Mouse (Mus musculus) hindbrain, embryonic 15.5 days (tissue): ENCODE results near the gene Plxna4. TPM values are rescaled to one million over a fixed set of nuclear protein-coding genes. Genes with fewer than 3 reads are reported as not detected.

ENCODE experiments used
- ATAC-seq: fragments of 200-750 bp; cut with Nextera tagmentation; 2 replicates; pipeline ENCODE4 v1.8.0; 2017; ENCODE audit warnings: low read depth, moderate number of reproducible peaks, moderate TSS enrichment; ENCODE audit not compliant: low FRiP score
- H3K27ac ChIP-seq: fragments of 300-500 bp; sonication (generic); replicated peaks from 2 replicates; pipeline ENCODE4 v1.5.1; 2015; ENCODE audit warnings: mild to moderate bottlenecking, inconsistent platforms
- H3K27me3 ChIP-seq: fragments of 300-500 bp; sonication (generic); 2 replicates; pipeline ENCODE4 v1.6.1; 2015; ENCODE audit warnings: control low read depth, inconsistent platforms
- H3K36me3 ChIP-seq: fragments of 300-500 bp; sonication (generic); 2 replicates; pipeline ENCODE4 v1.6.1; 2015; ENCODE audit warnings: control low read depth, inconsistent platforms
- H3K4me1 ChIP-seq: fragments of 300-500 bp; sonication (generic); replicated peaks from 2 replicates; pipeline ENCODE4 v1.6.1; 2015; ENCODE audit warnings: control low read depth, inconsistent platforms
- H3K4me2 ChIP-seq: fragments of 300-500 bp; sonication (generic); 2 replicates; pipeline ENCODE4 v1.6.1; 2015; ENCODE audit warnings: moderate library complexity, mild to moderate bottlenecking, inconsistent platforms
- H3K4me3 ChIP-seq: fragments of 300-500 bp; sonication (generic); 2 replicates; pipeline ENCODE4 v1.5.1; 2015; ENCODE audit warnings: mild to moderate bottlenecking, inconsistent platforms
- H3K9ac ChIP-seq: fragments of 300-500 bp; sonication (generic); 2 replicates; pipeline ENCODE4 v1.6.1; 2015; ENCODE audit warnings: inconsistent platforms
- H3K9me3 ChIP-seq: fragments of 300-500 bp; sonication (generic); 2 replicates; pipeline ENCODE4 v1.6.1; 2016; ENCODE audit warnings: control low read depth, inconsistent platforms
- WGBS: fragments of 180-500 bp; shearing (Covaris S2); methylation state at CpG from one replicate; pipeline ENCODE4 v1.1.7; 2015; 5-methylcytosine and 5-hydroxymethylcytosine counted together
- polyA plus RNA-seq: library from polyadenylated mRNA; unstranded; fragments of >200 nt; fragmentation: Nextera tagmentation; extraction: Ambion mirVana; gene quantifications from 2 replicates; pipeline ENCODE4 v1.2.1, GENCODE M21; 2015

The Plxna4 gene
- polyA plus RNA-seq, 1 experiment from 2014 or later, result 17.1 TPM

DNA sequence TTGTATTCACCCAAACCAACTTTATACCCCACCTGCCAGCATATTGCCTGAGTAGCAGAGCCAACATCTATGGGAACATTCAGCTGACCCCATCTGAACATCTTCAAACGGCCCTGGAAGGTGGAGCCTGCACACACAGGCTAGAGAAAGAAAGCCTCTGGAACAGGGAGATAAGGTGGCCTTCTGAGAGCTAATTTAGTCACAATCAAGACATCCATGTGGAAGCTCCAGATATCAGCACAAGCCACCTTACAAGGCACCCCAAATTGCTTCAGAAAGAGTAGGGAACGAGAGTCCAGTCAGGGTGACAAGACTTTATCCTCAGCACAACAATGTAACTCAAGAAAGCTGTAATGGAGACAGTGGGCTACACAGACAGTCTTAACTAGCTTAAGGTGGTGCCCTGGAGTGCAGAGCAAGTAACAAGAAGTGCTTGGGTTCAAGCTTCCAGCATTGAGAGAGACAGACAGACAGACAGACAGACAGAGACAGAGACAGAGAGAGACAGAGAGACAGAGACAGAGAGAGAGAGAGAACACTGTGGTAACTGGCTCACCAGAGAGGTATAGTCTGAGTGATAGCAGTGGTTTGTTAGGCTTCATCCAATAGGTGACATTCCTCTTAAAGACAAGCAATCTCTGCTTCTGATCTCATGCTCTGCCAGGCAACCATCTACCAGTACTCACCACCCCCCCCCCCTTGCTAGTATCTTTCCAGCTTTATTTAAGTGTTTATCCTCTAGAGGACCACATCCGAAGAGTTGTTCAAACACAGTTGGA lies 53.8 kb downstream of the Plxna4 start:
- H3K36me3 ChIP-seq, result no peaks in the 10 kb centered on the region
- peaks cover 8% of the 10 kb centered on the region; the same call in 1 of the 2 replicates for H3K4me1 ChIP-seq
- H3K9ac ChIP-seq, result no peak overlapping the region
- no peak overlapping the region for H3K4me2 ChIP-seq
- no peak overlapping the region for H3K27ac ChIP-seq
- no peak for ATAC-seq
- H3K9me3 ChIP-seq, result no peaks in the 10 kb centered on the region
- WGBS, result 76% methylated on average over 3 of the region's 3 CpGs
- H3K4me3 ChIP-seq, result no peak overlapping the region
- no peaks in the 10 kb centered on the region for H3K27me3 ChIP-seq

DNA sequence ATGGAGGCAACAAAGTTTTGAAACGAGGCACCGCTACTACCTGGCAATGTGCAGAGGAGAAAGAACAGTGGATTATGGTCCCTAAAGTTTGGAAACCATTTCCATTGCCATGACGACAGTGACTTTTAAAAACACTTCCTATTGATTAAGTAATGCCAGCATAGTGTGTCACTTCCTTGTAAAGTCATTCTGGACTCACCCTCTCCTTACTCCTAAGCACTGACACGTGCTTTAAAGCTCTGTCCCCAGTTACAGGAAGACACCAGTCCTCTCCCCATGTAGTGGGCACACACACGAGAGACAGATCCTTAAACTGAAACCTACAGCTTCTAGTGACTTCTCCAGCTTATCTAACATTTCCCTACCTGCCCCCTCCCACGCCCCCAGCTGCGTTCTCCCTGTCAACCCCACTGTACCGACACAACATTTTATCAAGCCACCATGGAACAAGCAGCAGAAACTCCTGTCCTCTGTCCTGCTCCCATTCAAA lies 59.9 kb downstream of the Plxna4 start:
- no peaks in the 10 kb centered on the region for H3K9me3 ChIP-seq
- H3K4me3 ChIP-seq, result no peak overlapping the region
- ATAC-seq, result no peak
- H3K36me3 ChIP-seq, result no peaks in the 10 kb centered on the region
- WGBS, result 84% methylated on average over 8 of the region's 8 CpGs
- no peaks in the 10 kb centered on the region for H3K27me3 ChIP-seq
- no peak overlapping the region for H3K27ac ChIP-seq
- no peaks in the 10 kb centered on the region for H3K4me1 ChIP-seq
- no peak overlapping the region for H3K9ac ChIP-seq
- H3K4me2 ChIP-seq, result no peak overlapping the region

- no peak for ATAC-seq
- WGBS, result 77% methylated on average over 7 of the region's 7 CpGs
- no peak overlapping the region for H3K9ac ChIP-seq
- H3K27ac ChIP-seq, result no peak overlapping the region
- no peaks in the 10 kb centered on the region for H3K27me3 ChIP-seq
- H3K4me3 ChIP-seq, result no peak overlapping the region
- no peaks in the 10 kb centered on the region for H3K9me3 ChIP-seq
- H3K4me1 ChIP-seq, result no peaks in the 10 kb centered on the region
- no peaks in the 10 kb centered on the region for H3K36me3 ChIP-seq
- H3K4me2 ChIP-seq, result no peak overlapping the region
Measured at GRCm38 (mm10) chr6:32527518-32527917, 60.5 kb downstream of the Plxna4 start.

DNA sequence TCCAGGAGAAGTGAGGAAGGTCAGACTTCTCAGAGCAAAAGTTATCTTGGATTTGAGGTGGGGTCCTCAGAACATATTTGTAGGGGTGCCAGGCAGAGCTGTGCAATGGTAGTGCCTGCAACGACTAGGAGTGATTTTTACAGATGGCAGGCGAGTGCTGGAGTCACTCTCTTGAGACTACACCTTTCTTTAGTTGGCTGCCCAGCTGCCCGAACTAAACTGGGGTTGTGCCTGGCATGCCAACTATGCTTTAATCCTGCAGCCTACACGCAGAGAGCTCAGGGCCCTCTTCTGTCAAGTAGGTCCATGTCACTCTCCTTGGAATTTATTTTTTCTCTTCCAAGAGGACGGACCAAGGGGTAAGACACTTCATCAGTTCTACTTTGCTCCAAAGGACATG lies 61.2 kb downstream of the Plxna4 start:
- WGBS, result 75% methylated on average over 5 of the region's 5 CpGs
- Histone ChIP-seq H3K27ac (no peak overlapping the region), H3K9ac (no peak overlapping the region), H3K4me3 (no peak overlapping the region), H3K4me1 (no peaks in the 10 kb centered on the region), H3K4me2 (no peak overlapping the region), H3K27me3 (no peaks in the 10 kb centered on the region), H3K36me3 (no peaks in the 10 kb centered on the region), H3K9me3 (no peaks in the 10 kb centered on the region)
- no peak for ATAC-seq

DNA sequence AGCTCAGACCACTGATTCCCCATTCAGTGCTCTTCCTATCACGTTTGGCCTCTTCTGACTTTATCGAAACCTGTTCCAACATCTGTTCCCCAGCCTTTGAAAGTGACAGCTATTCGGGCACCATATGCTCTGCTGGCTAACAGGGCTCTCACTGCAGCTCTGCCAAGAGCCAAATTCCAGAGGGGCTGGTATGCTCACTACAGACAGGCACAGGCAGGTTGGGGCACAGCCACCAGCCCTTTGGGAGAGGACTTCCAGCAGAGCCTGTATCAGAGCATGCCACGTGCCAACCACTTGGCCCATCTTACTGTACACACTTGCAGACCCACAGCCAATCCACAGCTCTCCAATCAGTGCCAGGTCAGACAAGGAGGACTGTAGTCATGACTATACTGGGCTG lies 67.9 kb downstream of the Plxna4 start:
- 62% methylated on average over 4 of the region's 4 CpGs for WGBS
- Histone ChIP-seq H3K36me3 (peaks cover 8% of the 10 kb centered on the region), H3K4me3 (no peak overlapping the region), H3K9me3 (no peaks in the 10 kb centered on the region), H3K27me3 (no peaks in the 10 kb centered on the region), H3K4me1 (0 out of 2 replicates have a peak, but pooled peaks cover 4% of the 10 kb centered on the region), H3K27ac (no peak overlapping the region), H3K9ac (no peak overlapping the region), H3K4me2 (no peak overlapping the region)
- ATAC-seq, result peak; percentile 79

- Histone ChIP-seq H3K9ac (no peak overlapping the region), H3K4me2 (no peak overlapping the region), H3K4me3 (no peak overlapping the region), H3K27ac (no peak overlapping the region), H3K4me1 (peaks cover 11% of the 10 kb centered on the region; the same call in 1 of the 2 replicates), H3K27me3 (no peaks in the 10 kb centered on the region), H3K36me3 (peaks cover 8% of the 10 kb centered on the region), H3K9me3 (no peaks in the 10 kb centered on the region)
- 96% methylated on average over 3 of the region's 3 CpGs for WGBS
- no peak for ATAC-seq
Measured at GRCm38 (mm10) chr6:32518617-32519016, 69.4 kb downstream of the Plxna4 start.

DNA sequence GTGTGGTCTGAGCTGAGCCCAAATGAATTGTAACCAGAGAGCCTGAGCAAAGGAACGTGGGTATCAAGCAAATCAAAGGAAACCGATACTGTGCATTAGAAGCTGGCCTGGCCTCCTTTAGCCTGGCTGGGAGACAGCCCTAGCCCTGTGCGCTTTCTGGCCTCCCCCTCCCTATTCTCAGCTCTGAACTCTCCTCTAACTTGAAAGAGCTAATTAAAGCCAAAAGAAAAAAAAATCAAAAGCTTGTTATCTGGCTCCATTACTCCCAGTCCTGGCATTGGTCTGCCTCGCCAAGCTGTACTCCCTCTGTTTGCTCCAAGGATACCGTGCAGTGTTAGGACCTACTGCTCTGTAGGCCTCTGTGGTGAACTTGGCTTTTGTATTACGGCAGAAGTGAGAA lies 73.9 kb downstream of the Plxna4 start:
- peak; percentile 39; the same call in 1 of the 2 replicates for ATAC-seq
- Histone ChIP-seq H3K9me3 (no peaks in the 10 kb centered on the region), H3K4me1 (peaks cover 6% of the 10 kb centered on the region; the same call in 1 of the 2 replicates), H3K27ac (no peak overlapping the region), H3K4me2 (no peak overlapping the region), H3K27me3 (no peaks in the 10 kb centered on the region), H3K36me3 (peaks cover 8% of the 10 kb centered on the region), H3K4me3 (no peak overlapping the region), H3K9ac (no peak overlapping the region)
- 65% methylated on average over 6 of the region's 6 CpGs for WGBS

GRCm38 (mm10) chr6:32512010-32512409 lies 76.0 kb downstream of the Plxna4 start:
- Histone ChIP-seq H3K4me3 (no peak overlapping the region), H3K27me3 (no peaks in the 10 kb centered on the region), H3K9ac (no peak overlapping the region), H3K9me3 (no peaks in the 10 kb centered on the region), H3K36me3 (peaks cover 7% of the 10 kb centered on the region), H3K27ac (no peak overlapping the region), H3K4me2 (no peak overlapping the region), H3K4me1 (peaks cover 13% of the 10 kb centered on the region)
- no peak for ATAC-seq
- WGBS, result 86% methylated on average over 1 of the region's 1 CpGs

DNA sequence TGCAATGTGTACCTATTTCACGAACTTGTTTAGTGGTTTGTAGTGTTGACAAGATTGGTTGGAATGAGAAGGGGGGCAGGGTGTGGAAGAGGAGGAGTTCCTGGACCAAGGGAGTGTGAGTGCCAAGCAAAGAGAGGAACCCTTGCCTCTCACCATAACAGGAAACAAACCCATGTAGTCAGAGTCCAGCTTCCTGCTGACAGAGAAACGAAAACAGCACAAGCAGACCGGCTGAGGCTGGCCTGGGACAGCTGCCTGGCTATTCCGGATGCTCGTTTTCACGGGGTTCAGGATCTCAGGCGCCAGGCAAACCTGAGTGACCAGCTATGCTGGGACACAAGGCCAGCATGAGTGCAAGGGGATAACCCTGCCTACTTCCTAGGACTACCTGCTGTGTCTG lies 77.1 kb downstream of the Plxna4 start:
- peaks cover 13% of the 10 kb centered on the region for H3K4me1 ChIP-seq
- WGBS, result 88% methylated on average over 7 of the region's 7 CpGs
- H3K27me3 ChIP-seq, result no peaks in the 10 kb centered on the region
- no peak overlapping the region for H3K27ac ChIP-seq
- H3K36me3 ChIP-seq, result no peaks in the 10 kb centered on the region
- H3K4me2 ChIP-seq, result no peak overlapping the region
- H3K9me3 ChIP-seq, result no peaks in the 10 kb centered on the region
- no peak overlapping the region for H3K9ac ChIP-seq
- no peak overlapping the region for H3K4me3 ChIP-seq
- ATAC-seq, result no peak

GRCm38 (mm10) chr6:32510491-32510890 lies 77.5 kb downstream of the Plxna4 start:
- no peak for ATAC-seq
- H3K4me1 ChIP-seq, result peaks cover 13% of the 10 kb centered on the region
- no peaks in the 10 kb centered on the region for H3K27me3 ChIP-seq
- H3K36me3 ChIP-seq, result no peaks in the 10 kb centered on the region
- H3K4me2 ChIP-seq, result no peak overlapping the region
- no peak overlapping the region for H3K4me3 ChIP-seq
- H3K9me3 ChIP-seq, result no peaks in the 10 kb centered on the region
- H3K9ac ChIP-seq, result no peak overlapping the region
- H3K27ac ChIP-seq, result no peak overlapping the region
- WGBS, result 81% methylated on average over 1 of the region's 1 CpGs

DNA sequence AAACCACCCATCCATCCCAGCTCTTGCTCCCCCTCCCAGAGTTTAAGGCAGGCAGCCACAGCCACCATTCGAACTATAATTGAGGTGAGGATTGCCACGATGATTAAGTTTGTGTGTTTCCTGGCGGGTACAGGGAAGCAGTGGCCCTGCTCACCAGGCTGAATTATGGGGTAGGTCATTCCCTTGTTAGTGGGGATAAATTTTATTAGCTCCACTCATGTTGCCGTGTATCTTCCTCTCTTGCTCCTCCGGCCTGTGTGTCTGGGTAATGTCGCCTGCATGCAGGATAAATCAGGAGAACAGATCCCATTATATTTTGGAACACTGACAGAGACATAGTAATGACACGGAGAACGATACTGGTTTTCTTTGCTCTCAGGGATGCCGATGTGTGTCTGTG lies 78.9 kb downstream of the Plxna4 start:
- no peak overlapping the region for H3K27ac ChIP-seq
- no peak for ATAC-seq
- H3K4me1 ChIP-seq, result peaks cover 14% of the 10 kb centered on the region
- no peak overlapping the region for H3K4me2 ChIP-seq
- 71% methylated on average over 9 of the region's 9 CpGs for WGBS
- H3K9me3 ChIP-seq, result no peaks in the 10 kb centered on the region
- no peak overlapping the region for H3K4me3 ChIP-seq
- H3K27me3 ChIP-seq, result no peaks in the 10 kb centered on the region
- no peaks in the 10 kb centered on the region for H3K36me3 ChIP-seq
- H3K9ac ChIP-seq, result no peak overlapping the region

- Histone ChIP-seq H3K9me3 (no peaks in the 10 kb centered on the region), H3K27me3 (no peaks in the 10 kb centered on the region), H3K27ac (no peak overlapping the region), H3K36me3 (no peaks in the 10 kb centered on the region), H3K4me2 (no peak overlapping the region), H3K9ac (no peak overlapping the region), H3K4me3 (no peak overlapping the region), H3K4me1 (peaks cover 11% of the 10 kb centered on the region; the same call in 1 of the 2 replicates)
- 54% methylated on average over 5 of the region's 5 CpGs for WGBS
- ATAC-seq, result no peak
Measured at GRCm38 (mm10) chr6:32504963-32505362, 83.0 kb downstream of the Plxna4 start.
